Mouse (Mus musculus) embryonic facial prominence, embryonic 13.5 days (tissue): ENCODE data around the gene Fam213a. TPM values are rescaled to one million over a fixed set of nuclear protein-coding genes. Genes with fewer than 3 reads are reported as not detected.

Experiments
- ATAC-seq: fragments of 200-750 bp; cut with Nextera tagmentation; 2 replicates; pipeline ENCODE4 v1.8.0; 2017; ENCODE audit warnings: low read depth; ENCODE audit not compliant: insufficient number of reproducible peaks, insufficient read depth, low FRiP score, low TSS enrichment
- H3K27ac ChIP-seq: fragments of 300-500 bp; sonication (generic); 2 replicates; pipeline ENCODE4 v1.5.1; 2015; ENCODE audit warnings: moderate library complexity, mild to moderate bottlenecking, inconsistent platforms
- H3K27me3 ChIP-seq: fragments of 300-500 bp; sonication (generic); 2 replicates; pipeline ENCODE4 v1.6.1; 2015; ENCODE audit warnings: mild to moderate bottlenecking, inconsistent platforms
- H3K36me3 ChIP-seq: fragments of 300-500 bp; sonication (generic); 2 replicates; pipeline ENCODE4 v1.6.1; 2015; ENCODE audit warnings: mild to moderate bottlenecking, inconsistent platforms
- H3K4me1 ChIP-seq: fragments of 300-500 bp; sonication (generic); 2 replicates; pipeline ENCODE4 v1.6.1; 2015; ENCODE audit warnings: inconsistent platforms
- H3K4me2 ChIP-seq: fragments of 300-500 bp; sonication (generic); 2 replicates; pipeline ENCODE4 v1.6.1; 2015; ENCODE audit warnings: moderate library complexity, mild to moderate bottlenecking, inconsistent platforms
- H3K4me3 ChIP-seq: fragments of 300-500 bp; sonication (generic); 2 replicates; pipeline ENCODE4 v1.5.1; 2015; ENCODE audit warnings: mild to moderate bottlenecking, inconsistent platforms
- H3K9ac ChIP-seq: fragments of 300-500 bp; sonication (generic); 2 replicates; pipeline ENCODE4 v1.6.1; 2015; ENCODE audit warnings: mild to moderate bottlenecking, inconsistent platforms
- H3K9me3 ChIP-seq: fragments of 300-500 bp; sonication (generic); 2 replicates; pipeline ENCODE4 v1.6.1; 2016; ENCODE audit warnings: inconsistent platforms
- WGBS: fragments of 180-500 bp; shearing (Covaris S2); methylation state at CpG from one replicate; pipeline ENCODE4 v1.1.7; 2015; ENCODE audit warnings: mixed read lengths; 5-methylcytosine and 5-hydroxymethylcytosine counted together
- polyA plus RNA-seq: library from polyadenylated mRNA; unstranded; fragments of >200 nt; fragmentation: Nextera tagmentation; extraction: Ambion mirVana; gene quantifications from 2 replicates; pipeline ENCODE4 v1.2.1, GENCODE M21; 2015

Gene Fam213a
- polyA plus RNA-seq, 1 experiment from 2014 or later = 99.4 TPM

GRCm38 (mm10) chr14:40975127-40975721 is 38.4 kb downstream of the Fam213a start:
- no peaks in the 10 kb centered on the region for H3K9me3 ChIP-seq
- 0 out of 2 replicates have a peak, but pooled peaks have one; percentile 62 for ATAC-seq

GRCm38 (mm10) chr14:40968051-40968450 is 45.5 kb downstream of the Fam213a start:
- Histone ChIP-seq H3K36me3 (no peaks in the 10 kb centered on the region), H3K9ac (no peak overlapping the region), H3K4me2 (no peak overlapping the region), H3K9me3 (no peaks in the 10 kb centered on the region), H3K4me3 (peak overlapping the region; percentile 89; the same call in 1 of the 2 replicates), H3K27me3 (no peaks in the 10 kb centered on the region), H3K27ac (no peak overlapping the region), H3K4me1 (peaks cover 32% of the 10 kb centered on the region)
- 86% methylated on average over 2 of the region's 2 CpGs for WGBS
- ATAC-seq = no peak

More at GRCm38 (mm10) chr14:40975127-40975721, 38.4 kb downstream of the Fam213a start:
- Histone ChIP-seq H3K36me3 (no peaks in the 10 kb centered on the region), H3K4me2 (no peak overlapping the region), H3K4me3 (no peak overlapping the region), H3K27me3 (peaks cover 5% of the 10 kb centered on the region; the same call in 1 of the 2 replicates), H3K4me1 (peaks cover 8% of the 10 kb centered on the region), H3K27ac (no peak overlapping the region), H3K9ac (no peak overlapping the region)
- WGBS = 74% methylated on average over 6 of the region's 6 CpGs

GRCm38 (mm10) chr14:40967598-40967900 is 46.0 kb downstream of the Fam213a start:
- peak overlapping the region; percentile 89 for H3K4me3 ChIP-seq
- peak overlapping the region; percentile 88 for H3K4me2 ChIP-seq
- no peaks in the 10 kb centered on the region for H3K9me3 ChIP-seq
- H3K4me1 ChIP-seq = peaks cover 37% of the 10 kb centered on the region
- H3K9ac ChIP-seq = peak overlapping the region; percentile 70
- no peak for ATAC-seq
- WGBS = 7% methylated on average over 6 of the region's 6 CpGs
- H3K36me3 ChIP-seq = no peaks in the 10 kb centered on the region
- peak overlapping the region; percentile 73 for H3K27ac ChIP-seq
- H3K27me3 ChIP-seq = no peaks in the 10 kb centered on the region

GRCm38 (mm10) chr14:40966862-40967597 is 46.6 kb downstream of the Fam213a start:
- under 1% methylated on average over 48 of the region's 62 CpGs for WGBS
- Histone ChIP-seq H3K36me3 (no peaks in the 10 kb centered on the region), H3K4me2 (peak overlapping the region; percentile 88), H3K27me3 (no peaks in the 10 kb centered on the region), H3K9me3 (no peaks in the 10 kb centered on the region), H3K9ac (peak overlapping the region; percentile 93), H3K27ac (peak overlapping the region; percentile 88), H3K4me3 (peak overlapping the region; percentile 89), H3K4me1 (peaks cover 42% of the 10 kb centered on the region)
- ATAC-seq = peak; percentile 94

- Histone ChIP-seq H3K27me3 (no peaks in the 10 kb centered on the region), H3K36me3 (no peaks in the 10 kb centered on the region), H3K4me3 (peak within 1 kb of the TSS; percentile 89), H3K4me1 (peaks cover 47% of the 10 kb centered on the region), H3K4me2 (peak within 1 kb of the TSS; percentile 88), H3K9me3 (no peaks in the 10 kb centered on the region), H3K27ac (peak within 1 kb of the TSS; percentile 88), H3K9ac (peak within 1 kb of the TSS; percentile 93)
- ATAC-seq = peak; percentile 33; the same call in 1 of the 2 replicates
- WGBS = 0% methylated on average over 52 of the region's 54 CpGs
Measured at GRCm38 (mm10) chr14:40966392-40966861, 47.2 kb downstream of the Fam213a start, which contains the start of gene Tspan14. TSS of gene Tspan14 (minus strand) at chr14:40966807.

- peak overlapping the region; percentile 88 for H3K27ac ChIP-seq
- peak overlapping the region; percentile 93 for H3K9ac ChIP-seq
- H3K36me3 ChIP-seq = no peaks in the 10 kb centered on the region
- H3K4me1 ChIP-seq = peaks cover 47% of the 10 kb centered on the region
- WGBS = under 1% methylated on average over 15 of the region's 15 CpGs
- no peaks in the 10 kb centered on the region for H3K27me3 ChIP-seq
- H3K4me2 ChIP-seq = peak overlapping the region; percentile 88
- no peaks in the 10 kb centered on the region for H3K9me3 ChIP-seq
- H3K4me3 ChIP-seq = peak overlapping the region; percentile 89
- ATAC-seq = 0 out of 2 replicates have a peak, but pooled peaks have one; percentile 0
Measured at GRCm38 (mm10) chr14:40965507-40966356, 47.9 kb downstream of the Fam213a start.

- no peaks in the 10 kb centered on the region for H3K9me3 ChIP-seq
- H3K9ac ChIP-seq = peak overlapping the region; percentile 27; the same call in 1 of the 2 replicates
- no peak for ATAC-seq
- no peaks in the 10 kb centered on the region for H3K27me3 ChIP-seq
- H3K36me3 ChIP-seq = no peaks in the 10 kb centered on the region
- H3K4me2 ChIP-seq = peak overlapping the region; percentile 88
- H3K27ac ChIP-seq = no peak overlapping the region
- peaks cover 54% of the 10 kb centered on the region for H3K4me1 ChIP-seq
- H3K4me3 ChIP-seq = peak overlapping the region; percentile 89
Measured at GRCm38 (mm10) chr14:40964881-40965280, 48.7 kb downstream of the Fam213a start.

- H3K27me3 ChIP-seq = no peaks in the 10 kb centered on the region
- peaks cover 61% of the 10 kb centered on the region for H3K4me1 ChIP-seq
- ATAC-seq = no peak
- no peak overlapping the region for H3K27ac ChIP-seq
- no peaks in the 10 kb centered on the region for H3K36me3 ChIP-seq
- H3K9ac ChIP-seq = no peak overlapping the region
- WGBS = 99% methylated on average over 3 of the region's 3 CpGs
- peak overlapping the region; percentile 88 for H3K4me2 ChIP-seq
- H3K4me3 ChIP-seq = no peak overlapping the region
- H3K9me3 ChIP-seq = no peaks in the 10 kb centered on the region
Measured at GRCm38 (mm10) chr14:40964214-40964610, 49.4 kb downstream of the Fam213a start.

GRCm38 (mm10) chr14:40963501-40964213 is 49.9 kb downstream of the Fam213a start:
- WGBS = 69% methylated on average over 3 of the region's 3 CpGs
- peaks cover 67% of the 10 kb centered on the region for H3K4me1 ChIP-seq
- H3K9ac ChIP-seq = no peak overlapping the region
- no peaks in the 10 kb centered on the region for H3K36me3 ChIP-seq
- no peak overlapping the region for H3K4me3 ChIP-seq
- H3K27ac ChIP-seq = no peak overlapping the region
- H3K4me2 ChIP-seq = no peak overlapping the region
- ATAC-seq = no peak
- H3K9me3 ChIP-seq = no peaks in the 10 kb centered on the region
- no peaks in the 10 kb centered on the region for H3K27me3 ChIP-seq

GRCm38 (mm10) chr14:40962365-40963290 is 51.0 kb downstream of the Fam213a start:
- no peaks in the 10 kb centered on the region for H3K36me3 ChIP-seq
- H3K4me2 ChIP-seq = peak overlapping the region; percentile 23; the same call in 1 of the 2 replicates
- WGBS = 76% methylated on average over 11 of the region's 11 CpGs
- H3K27me3 ChIP-seq = no peaks in the 10 kb centered on the region
- no peaks in the 10 kb centered on the region for H3K9me3 ChIP-seq
- peaks cover 76% of the 10 kb centered on the region for H3K4me1 ChIP-seq
- H3K9ac ChIP-seq = no peak overlapping the region
- 0 out of 2 replicates have a peak overlapping the region, but pooled peaks have one; percentile 9 for H3K27ac ChIP-seq
- H3K4me3 ChIP-seq = no peak overlapping the region
- ATAC-seq = no peak
